Mouse (Mus musculus) liver, postnatal 0 days (tissue): ENCODE measurements at regions not wholly inside any gene's neighbourhood (a gene's known extent, or its start where the extent isn't known, plus 50 kb on each side); places are given as distances from the start of the nearest gene placed in this dataset.

Experiments
- ATAC-seq: fragments of 200-750 bp; cut with Nextera tagmentation; 2 replicates; pipeline ENCODE4 v1.8.0; 2017; ENCODE audit warnings: mild to moderate bottlenecking, moderate library complexity
- DNase-seq: peaks from one replicate; pipeline ENCODE4 v3.0.0-alpha.2; 2016
- H3K27ac ChIP-seq: fragments of 300-500 bp; sonication (generic); 2 replicates; pipeline ENCODE4 v1.5.1; 2014; ENCODE audit warnings: antibody characterized with exemption, moderate library complexity, mild to moderate bottlenecking, low read depth
- H3K27me3 ChIP-seq: fragments of 300-500 bp; sonication (generic); 2 replicates; pipeline ENCODE4 v1.6.1; 2014; ENCODE audit warnings: low read length, control low read depth, mixed read lengths; ENCODE audit not compliant: insufficient read depth
- H3K36me3 ChIP-seq: fragments of 300-500 bp; sonication (generic); replicated peaks from 2 replicates; pipeline ENCODE4 v1.6.1; 2014; ENCODE audit warnings: mild to moderate bottlenecking, control low read depth, low read length, moderate library complexity, mixed read lengths; ENCODE audit not compliant: insufficient read depth
- H3K4me1 ChIP-seq: fragments of 300-500 bp; sonication (generic); 2 replicates; pipeline ENCODE4 v1.6.1; 2014; ENCODE audit warnings: antibody characterized with exemption, mild to moderate bottlenecking, control low read depth; ENCODE audit not compliant: insufficient read depth
- H3K4me2 ChIP-seq: fragments of 300-500 bp; sonication (generic); 2 replicates; pipeline ENCODE4 v1.6.1; 2014; ENCODE audit warnings: low read depth, mild to moderate bottlenecking, low read length, moderate library complexity, mixed read lengths
- H3K4me3 ChIP-seq: fragments of 300-500 bp; sonication (generic); 2 replicates; pipeline ENCODE4 v1.5.1; 2014; ENCODE audit warnings: low read depth, low read length
- H3K9ac ChIP-seq: fragments of 300-500 bp; sonication (generic); replicated peaks from 2 replicates; pipeline ENCODE4 v1.6.1; 2014; ENCODE audit warnings: mild to moderate bottlenecking, moderate library complexity
- H3K9me3 ChIP-seq: fragments of 300-500 bp; sonication (generic); 2 replicates; pipeline ENCODE4 v1.6.1; 2016; ENCODE audit warnings: mild to moderate bottlenecking, control low read depth, low read length, mixed read lengths
- CTCF ChIP-seq: sonication (generic); IDR thresholded peaks from 2 replicates; pipeline ENCODE4 v1.5.1; 2016; ENCODE audit warnings: antibody characterized with exemption, low read depth
- EP300 ChIP-seq: IDR thresholded peaks from 2 replicates; pipeline ENCODE4 v1.6.1; 2016; ENCODE audit warnings: antibody characterized with exemption, low read depth, mild to moderate bottlenecking
- WGBS: fragments of 180-500 bp; shearing (Covaris S2); extraction: QIAGEN DNeasy Blood & Tissue Kit; methylation state at CpG from one replicate; pipeline ENCODE4 v1.1.7; 2014; ENCODE audit not compliant: insufficient replicate concordance; 5-methylcytosine and 5-hydroxymethylcytosine counted together

GRCm38 (mm10) chr9:98146901-98147300, 113.9 kb upstream of the Clstn2 start:
- WGBS: 77% methylated on average over 5 of the region's 5 CpGs
- Histone ChIP-seq H3K9me3 (no peaks in the 10 kb centered on the region), H3K27me3 (no peaks in the 10 kb centered on the region), H3K4me2 (no peak overlapping the region), H3K9ac (no peak overlapping the region), H3K4me3 (no peak overlapping the region), H3K36me3 (no peaks in the 10 kb centered on the region), H3K4me1 (no peaks in the 10 kb centered on the region), H3K27ac (no peak overlapping the region)
- TF ChIP-seq CTCF (no peak), EP300 (no peak)
- ATAC-seq: no peak
- no peak for DNase-seq

GRCm38 (mm10) chr9:98158421-98158820, 125.4 kb upstream of the Clstn2 start:
- H3K9ac ChIP-seq: no peak overlapping the region
- no peak overlapping the region for H3K4me2 ChIP-seq
- H3K9me3 ChIP-seq: no peaks in the 10 kb centered on the region
- WGBS: 86% methylated on average over 2 of the region's 2 CpGs
- no peak overlapping the region for H3K4me3 ChIP-seq
- no peaks in the 10 kb centered on the region for H3K27me3 ChIP-seq
- H3K27ac ChIP-seq: no peak overlapping the region
- TF ChIP-seq CTCF (no peak), EP300 (no peak)
- H3K4me1 ChIP-seq: no peaks in the 10 kb centered on the region
- DNase-seq: no peak
- no peaks in the 10 kb centered on the region for H3K36me3 ChIP-seq
- no peak for ATAC-seq

- Histone ChIP-seq H3K4me2 (no peak overlapping the region), H3K36me3 (no peaks in the 10 kb centered on the region), H3K27ac (no peak overlapping the region), H3K27me3 (no peaks in the 10 kb centered on the region), H3K9ac (no peak overlapping the region), H3K9me3 (no peaks in the 10 kb centered on the region), H3K4me3 (no peak overlapping the region), H3K4me1 (no peaks in the 10 kb centered on the region)
- 27% methylated on average over 5 of the region's 5 CpGs for WGBS
- no peak for TF ChIP-seq CTCF
- no peak for TF ChIP-seq EP300
- ATAC-seq (no peak), DNase-seq (no peak)
Measured at GRCm38 (mm10) chr9:98164489-98164888, 122.7 kb upstream of the Nmnat3 start.

- 75% methylated on average over 5 of the region's 5 CpGs for WGBS
- Histone ChIP-seq H3K9me3 (no peaks in the 10 kb centered on the region), H3K4me3 (no peak overlapping the region), H3K4me1 (no peaks in the 10 kb centered on the region), H3K27me3 (no peaks in the 10 kb centered on the region), H3K36me3 (no peaks in the 10 kb centered on the region), H3K9ac (no peak overlapping the region), H3K27ac (no peak overlapping the region), H3K4me2 (no peak overlapping the region)
- TF ChIP-seq CTCF: no peak
- TF ChIP-seq EP300: no peak
- DNase-seq (no peak), ATAC-seq (no peak)
Measured at GRCm38 (mm10) chr9:98174056-98174455, 113.2 kb upstream of the Nmnat3 start.

- Histone ChIP-seq H3K4me3 (no peak overlapping the region), H3K4me2 (no peak overlapping the region), H3K27ac (no peak overlapping the region), H3K9ac (no peak overlapping the region), H3K4me1 (no peaks in the 10 kb centered on the region), H3K27me3 (no peaks in the 10 kb centered on the region), H3K36me3 (no peaks in the 10 kb centered on the region), H3K9me3 (no peaks in the 10 kb centered on the region)
- DNase-seq: no peak
- TF ChIP-seq CTCF (no peak), EP300 (no peak)
- no peak for ATAC-seq
- WGBS: 71% methylated on average over 7 of the region's 7 CpGs
Measured at GRCm38 (mm10) chr9:98176701-98177380, 110.4 kb upstream of the Nmnat3 start.

- H3K9me3 ChIP-seq: no peaks in the 10 kb centered on the region
- DNase-seq (peak; percentile 5), ATAC-seq (no peak)
- H3K27me3 ChIP-seq: no peaks in the 10 kb centered on the region
- H3K4me1 ChIP-seq: peaks cover 5% of the 10 kb centered on the region; the same call in 1 of the 2 replicates
- H3K36me3 ChIP-seq: no peaks in the 10 kb centered on the region
- no peak overlapping the region for H3K4me2 ChIP-seq
- H3K4me3 ChIP-seq: no peak overlapping the region
- no peak for TF ChIP-seq CTCF
- TF ChIP-seq EP300: no peak
- H3K27ac ChIP-seq: no peak overlapping the region
- 57% methylated on average over 4 of the region's 4 CpGs for WGBS
- no peak overlapping the region for H3K9ac ChIP-seq
Measured at GRCm38 (mm10) chr9:98180766-98181165, 106.5 kb upstream of the Nmnat3 start.

- no peaks in the 10 kb centered on the region for H3K36me3 ChIP-seq
- WGBS: 65% methylated on average over 10 of the region's 10 CpGs
- H3K9ac ChIP-seq: no peak overlapping the region
- no peaks in the 10 kb centered on the region for H3K27me3 ChIP-seq
- no peak overlapping the region for H3K27ac ChIP-seq
- no peak for ATAC-seq
- H3K9me3 ChIP-seq: no peaks in the 10 kb centered on the region
- no peak overlapping the region for H3K4me3 ChIP-seq
- H3K4me2 ChIP-seq: no peak overlapping the region
- TF ChIP-seq EP300 (no peak), CTCF (no peak)
- peaks cover 5% of the 10 kb centered on the region; the same call in 1 of the 2 replicates for H3K4me1 ChIP-seq
- DNase-seq: no peak
Measured at GRCm38 (mm10) chr9:98186757-98187300, 100.4 kb upstream of the Nmnat3 start.
